Mouse (Mus musculus): ENCODE data around the gene U2af2. TPM values are rescaled to one million over a fixed set of nuclear protein-coding genes. Genes with fewer than 3 reads are reported as not detected.
A peak's percentile ranks its signal among the peaks of the same experiment; 100 is the strongest.

Gene U2af2
- polyA plus RNA-seq, 1 experiment: 222 TPM

- Histone ChIP-seq H3K4me1 (ENCODE audit: control insufficient read depth, insufficient read depth, low read length) (no peaks in the 10 kb centered on the region; the same call in 1 of the 2 replicates), H3K4me3 (replicated peaks; ENCODE audit: control insufficient read depth, low read depth, low read length) (no peak overlapping the region), H3K27ac (ENCODE audit: control insufficient read depth, insufficient read depth, low read depth, low read length, poor library complexity) (no peak overlapping the region)
- no peak for TF ChIP-seq POLR2A (IDR thresholded peaks at IDR 0.05; ENCODE audit: borderline replicate concordance, control insufficient read depth, low read depth, low read length)
- no peak for TF ChIP-seq CTCF (IDR thresholded peaks at IDR 0.05; ENCODE audit: control insufficient read depth, insufficient read depth, low read length)
- WGBS: 96% methylated on average over 46 of the region's 46 CpGs
These were observed 30.4 kb upstream of the U2af2 start for GRCm38 (mm10) chr7:5031496-5031895.

DNA sequence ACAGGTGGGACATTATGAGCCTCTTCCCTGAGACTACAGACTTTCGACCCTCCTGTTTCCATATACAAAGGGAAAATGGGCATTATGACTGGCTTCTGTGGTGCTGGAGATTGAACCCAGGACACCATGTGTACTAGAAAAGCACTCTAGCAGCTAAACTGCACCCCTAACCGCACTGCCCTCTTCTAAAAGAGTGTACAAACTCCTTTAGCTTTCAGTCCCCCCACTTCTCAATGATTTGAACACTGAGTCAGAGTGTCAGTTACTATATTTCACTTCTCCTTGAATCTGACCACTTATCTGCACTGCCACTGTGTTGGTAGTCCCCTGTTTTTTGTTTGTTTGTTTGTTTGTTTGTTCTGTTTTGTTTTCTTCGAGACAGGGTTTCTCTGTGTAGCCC is 28.1 kb upstream of the U2af2 start, which contains the start of gene 4632433K11Rik:
Gene 4632433K11Rik (plus strand): TSS at position 301 of the 400 bp plus-strand sequence.
- Histone ChIP-seq H3K27ac (ENCODE audit: control insufficient read depth, insufficient read depth, low read depth, low read length, poor library complexity) (no peak within 1 kb of the TSS), H3K4me1 (ENCODE audit: control insufficient read depth, insufficient read depth, low read length) (no peaks in the 10 kb centered on the region; the same call in 1 of the 2 replicates), H3K4me3 (replicated peaks; ENCODE audit: control insufficient read depth, low read depth, low read length) (no peak within 1 kb of the TSS)
- no peak for TF ChIP-seq POLR2A (IDR thresholded peaks at IDR 0.05; ENCODE audit: borderline replicate concordance, control insufficient read depth, low read depth, low read length)
- TF ChIP-seq CTCF (IDR thresholded peaks at IDR 0.05; ENCODE audit: control insufficient read depth, insufficient read depth, low read length): no peak
- 75% methylated on average over 3 of the region's 3 CpGs for WGBS

DNA sequence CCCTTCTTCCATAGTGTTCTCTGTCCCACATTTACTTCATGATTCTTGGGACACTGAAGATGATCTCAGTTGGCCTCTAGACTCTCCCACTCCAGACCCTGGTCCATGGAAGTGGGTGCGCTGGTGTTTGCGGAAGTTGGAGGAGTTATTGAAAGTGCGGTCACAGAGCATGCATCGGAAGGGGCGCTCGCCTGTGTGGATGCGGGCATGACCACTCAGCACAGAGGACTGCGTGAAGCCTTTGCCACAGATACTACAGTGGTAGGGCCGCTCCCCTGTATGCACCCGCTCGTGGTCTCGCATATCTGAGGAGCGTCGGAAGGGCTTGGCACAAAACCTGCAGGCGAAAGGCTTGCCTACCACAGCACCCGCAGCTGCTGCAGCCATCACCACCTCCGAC is 26.3 kb upstream of the U2af2 start:
- 91% methylated on average over 17 of the region's 17 CpGs for WGBS
- Histone ChIP-seq H3K27ac (ENCODE audit: control insufficient read depth, insufficient read depth, low read depth, low read length, poor library complexity) (no peak overlapping the region), H3K4me1 (ENCODE audit: control insufficient read depth, insufficient read depth, low read length) (peaks cover 2% of the 10 kb centered on the region), H3K4me3 (replicated peaks; ENCODE audit: control insufficient read depth, low read depth, low read length) (no peak overlapping the region)
- TF ChIP-seq POLR2A (IDR thresholded peaks at IDR 0.05; ENCODE audit: borderline replicate concordance, control insufficient read depth, low read depth, low read length) (no peak), CTCF (IDR thresholded peaks at IDR 0.05; ENCODE audit: control insufficient read depth, insufficient read depth, low read length) (no peak)

- TF ChIP-seq POLR2A (IDR thresholded peaks at IDR 0.05; ENCODE audit: borderline replicate concordance, control insufficient read depth, low read depth, low read length) (no peak), CTCF (IDR thresholded peaks at IDR 0.05; ENCODE audit: control insufficient read depth, insufficient read depth, low read length) (no peak)
- H3K4me3 ChIP-seq (replicated peaks; ENCODE audit: control insufficient read depth, low read depth, low read length): no peak overlapping the region
- no peak overlapping the region for H3K27ac ChIP-seq (ENCODE audit: control insufficient read depth, insufficient read depth, low read depth, low read length, poor library complexity)
- 88% methylated on average over 9 of the region's 9 CpGs for WGBS
- peaks cover 2% of the 10 kb centered on the region for H3K4me1 ChIP-seq (ENCODE audit: control insufficient read depth, insufficient read depth, low read length)
These were observed 25.8 kb upstream of the U2af2 start for GRCm38 (mm10) chr7:5036136-5036535.

GRCm38 (mm10) chr7:5037026-5037425 is 24.9 kb upstream of the U2af2 start:
- 91% methylated on average over 7 of the region's 7 CpGs for WGBS
- H3K4me1 ChIP-seq (ENCODE audit: control insufficient read depth, insufficient read depth, low read length): peaks cover 2% of the 10 kb centered on the region
- H3K27ac ChIP-seq (ENCODE audit: control insufficient read depth, insufficient read depth, low read depth, low read length, poor library complexity): no peak overlapping the region
- TF ChIP-seq POLR2A (IDR thresholded peaks at IDR 0.05; ENCODE audit: borderline replicate concordance, control insufficient read depth, low read depth, low read length) (no peak), CTCF (IDR thresholded peaks at IDR 0.05; ENCODE audit: control insufficient read depth, insufficient read depth, low read length) (no peak)
- no peak overlapping the region for H3K4me3 ChIP-seq (replicated peaks; ENCODE audit: control insufficient read depth, low read depth, low read length)

DNA sequence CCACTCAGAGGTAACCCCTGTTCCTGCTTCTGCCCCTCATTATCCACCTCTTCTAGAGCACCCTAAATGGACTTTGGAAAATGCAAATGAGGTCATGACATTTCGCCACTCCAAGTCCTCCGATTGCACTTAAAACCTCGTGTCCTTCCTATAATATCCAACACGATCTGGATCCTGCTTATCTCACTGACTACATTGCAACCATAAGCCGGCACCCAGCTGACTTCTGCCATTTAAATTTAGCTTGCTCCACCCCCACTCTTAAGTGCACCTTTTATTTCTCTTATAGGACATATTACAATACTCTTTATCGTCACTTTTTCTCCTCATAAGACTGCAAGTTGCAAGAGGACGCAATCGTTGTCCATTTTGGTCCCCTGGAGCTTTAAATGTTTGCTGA is 24.5 kb upstream of the U2af2 start:
- H3K4me3 ChIP-seq (replicated peaks; ENCODE audit: control insufficient read depth, low read depth, low read length): no peak overlapping the region
- WGBS: 70% methylated on average over 8 of the region's 8 CpGs
- TF ChIP-seq POLR2A (IDR thresholded peaks at IDR 0.05; ENCODE audit: borderline replicate concordance, control insufficient read depth, low read depth, low read length): no peak
- no peak for TF ChIP-seq CTCF (IDR thresholded peaks at IDR 0.05; ENCODE audit: control insufficient read depth, insufficient read depth, low read length)
- H3K4me1 ChIP-seq (ENCODE audit: control insufficient read depth, insufficient read depth, low read length): peaks cover 2% of the 10 kb centered on the region
- no peak overlapping the region for H3K27ac ChIP-seq (ENCODE audit: control insufficient read depth, insufficient read depth, low read depth, low read length, poor library complexity)

DNA sequence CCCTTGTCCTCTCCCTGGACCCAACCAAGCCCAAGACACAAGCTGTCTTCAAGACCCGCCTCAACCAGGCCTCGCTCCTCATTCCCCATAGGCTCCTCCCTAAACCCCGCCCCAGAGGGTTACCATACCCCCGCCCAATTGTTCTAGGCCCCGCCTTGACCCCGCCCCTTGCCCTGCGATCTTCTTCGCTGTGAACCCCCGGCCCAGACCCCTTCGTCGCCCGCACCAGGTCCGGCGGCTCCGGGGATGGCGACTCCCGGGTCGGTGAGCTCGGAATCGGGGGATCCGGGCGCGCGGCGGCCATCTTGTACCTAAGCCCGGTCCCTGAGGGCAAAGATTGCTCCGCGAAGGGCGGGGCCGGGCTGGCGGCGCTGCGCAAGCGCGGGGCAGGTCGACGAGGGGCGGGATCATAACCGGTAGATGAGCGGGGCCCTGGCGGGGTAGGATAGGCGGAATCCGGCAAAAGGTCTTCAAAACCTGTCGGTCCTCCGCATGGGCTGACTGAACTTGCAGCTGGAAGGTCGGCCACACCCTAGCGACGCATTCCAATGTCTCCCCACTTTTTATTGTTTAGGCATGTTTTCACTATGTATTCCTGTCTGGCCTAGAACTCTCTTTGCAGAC is 23.7 kb upstream of the U2af2 start, which contains the start of gene Zfp784:
Gene Zfp784 (minus strand): TSS at position 338 of the 624 bp plus-strand sequence.
- TF ChIP-seq CTCF (IDR thresholded peaks at IDR 0.05; ENCODE audit: control insufficient read depth, insufficient read depth, low read length): no peak
- TF ChIP-seq POLR2A (IDR thresholded peaks at IDR 0.05; ENCODE audit: borderline replicate concordance, control insufficient read depth, low read depth, low read length): peak; percentile 41; the same call in 1 of the 2 replicates
- Histone ChIP-seq H3K4me1 (ENCODE audit: control insufficient read depth, insufficient read depth, low read length) (peaks cover 2% of the 10 kb centered on the region), H3K4me3 (replicated peaks; ENCODE audit: control insufficient read depth, low read depth, low read length) (peak within 1 kb of the TSS; percentile 91), H3K27ac (ENCODE audit: control insufficient read depth, insufficient read depth, low read depth, low read length, poor library complexity) (peak within 1 kb of the TSS; percentile 92)
- under 1% methylated on average over 48 of the region's 48 CpGs for WGBS

- TF ChIP-seq CTCF (IDR thresholded peaks at IDR 0.05; ENCODE audit: control insufficient read depth, insufficient read depth, low read length): no peak
- no peak for TF ChIP-seq POLR2A (IDR thresholded peaks at IDR 0.05; ENCODE audit: borderline replicate concordance, control insufficient read depth, low read depth, low read length)
- Histone ChIP-seq H3K4me1 (ENCODE audit: control insufficient read depth, insufficient read depth, low read length) (peaks cover 2% of the 10 kb centered on the region), H3K27ac (ENCODE audit: control insufficient read depth, insufficient read depth, low read depth, low read length, poor library complexity) (no peak overlapping the region), H3K4me3 (replicated peaks; ENCODE audit: control insufficient read depth, low read depth, low read length) (peak overlapping the region; percentile 91)
- WGBS: 23% methylated on average over 5 of the region's 5 CpGs
These were observed 23.0 kb upstream of the U2af2 start for GRCm38 (mm10) chr7:5038940-5039339.

Data from bone marrow, adult 2 months (tissue).